Mouse (Mus musculus) midbrain, embryonic 11.5 days (tissue): Measurements from ENCODE around the gene Ecpas. TPM values are rescaled to one million over a fixed set of nuclear protein-coding genes. Genes with fewer than 3 reads are reported as not detected.

Experiments used
- ATAC-seq: fragments of 200-750 bp; cut with Nextera tagmentation; 2 replicates; pipeline ENCODE4 v1.8.0; 2017; ENCODE audit warnings: moderate TSS enrichment, moderate library complexity; ENCODE audit not compliant: low FRiP score
- DNase-seq: peaks from one replicate; pipeline ENCODE4 v3.0.0; 2015; ENCODE audit warnings: low spot score; ENCODE audit errors: missing footprints
- H3K27ac ChIP-seq: fragments of 300-500 bp; sonication (generic); 2 replicates; pipeline ENCODE4 v1.5.1; 2014; ENCODE audit warnings: low read depth, low read length
- H3K27me3 ChIP-seq: fragments of 300-500 bp; sonication (generic); 2 replicates; pipeline ENCODE4 v1.6.1; 2014; ENCODE audit warnings: mild to moderate bottlenecking, low read length, moderate library complexity, mixed read lengths; ENCODE audit not compliant: control insufficient read depth, insufficient read depth
- H3K36me3 ChIP-seq: fragments of 300-500 bp; sonication (generic); 2 replicates; pipeline ENCODE4 v1.6.1; 2014; ENCODE audit warnings: mild to moderate bottlenecking, low read length, moderate library complexity, mixed read lengths; ENCODE audit not compliant: control insufficient read depth, insufficient read depth
- H3K4me1 ChIP-seq: fragments of 300-500 bp; sonication (generic); 2 replicates; pipeline ENCODE4 v1.6.1; 2014; ENCODE audit warnings: low read length; ENCODE audit not compliant: control insufficient read depth, insufficient read depth
- H3K4me2 ChIP-seq: fragments of 300-500 bp; sonication (generic); 2 replicates; pipeline ENCODE4 v1.6.1; 2014; ENCODE audit warnings: mild to moderate bottlenecking, moderate library complexity
- H3K4me3 ChIP-seq: fragments of 300-500 bp; sonication (generic); 2 replicates; pipeline ENCODE4 v1.5.1; 2014; ENCODE audit warnings: low read depth, low read length
- H3K9ac ChIP-seq: fragments of 300-500 bp; sonication (generic); 2 replicates; pipeline ENCODE4 v1.6.1; 2014; ENCODE audit warnings: low read length
- H3K9me3 ChIP-seq: fragments of 300-500 bp; sonication (generic); 2 replicates; pipeline ENCODE4 v1.6.1; 2016; ENCODE audit warnings: low read length; ENCODE audit not compliant: control insufficient read depth
- WGBS: fragments of 180-500 bp; shearing (Covaris S2); extraction: QIAGEN DNeasy Blood & Tissue Kit; methylation state at CpG from one replicate; pipeline ENCODE4 v1.1.7; 2014; 5-methylcytosine and 5-hydroxymethylcytosine counted together
- polyA plus RNA-seq: library from polyadenylated mRNA; unstranded; fragments of >200 nt; fragmentation: Nextera tagmentation; extraction: Ambion mirVana; gene quantifications from 2 replicates; pipeline ENCODE4 v1.2.1, GENCODE M21; 2014

Gene Ecpas
- polyA plus RNA-seq, 1 experiment from 2014 or later = 38.7 TPM

GRCm38 (mm10) chr4:58913336-58914026, 932 bp upstream of the Ecpas start:
- 45% methylated on average over 3 of the region's 3 CpGs for WGBS
- Histone ChIP-seq H3K9ac (no peak overlapping the region), H3K27me3 (no peaks in the 10 kb centered on the region), H3K4me2 (peak overlapping the region; percentile 70; the same call in 1 of the 2 replicates), H3K27ac (no peak overlapping the region), H3K9me3 (no peaks in the 10 kb centered on the region), H3K4me1 (peaks cover 5% of the 10 kb centered on the region; the same call in 1 of the 2 replicates), H3K4me3 (no peak overlapping the region), H3K36me3 (no peaks in the 10 kb centered on the region)
- DNase-seq (no peak), ATAC-seq (no peak)

- DNase-seq (peak; percentile 97), ATAC-seq (peak; percentile 83)
- peak overlapping the region; percentile 87 for H3K27ac ChIP-seq
- H3K9me3 ChIP-seq = no peaks in the 10 kb centered on the region
- peaks cover 5% of the 10 kb centered on the region; the same call in 1 of the 2 replicates for H3K4me1 ChIP-seq
- H3K4me2 ChIP-seq = peak overlapping the region; percentile 70
- no peaks in the 10 kb centered on the region for H3K36me3 ChIP-seq
- H3K4me3 ChIP-seq = peak overlapping the region; percentile 88
- H3K27me3 ChIP-seq = no peaks in the 10 kb centered on the region
- WGBS = under 1% methylated on average over 98 of the region's 126 CpGs
- peak overlapping the region; percentile 95 for H3K9ac ChIP-seq
Observed at GRCm38 (mm10) chr4:58911831-58912628, 519 bp downstream of the Ecpas start.

GRCm38 (mm10) chr4:58911069-58911830, 1.3 kb downstream of the Ecpas start:
- 2% methylated on average over 53 of the region's 56 CpGs for WGBS
- Histone ChIP-seq H3K36me3 (no peaks in the 10 kb centered on the region), H3K27me3 (no peaks in the 10 kb centered on the region), H3K4me2 (peak overlapping the region; percentile 70), H3K9me3 (no peaks in the 10 kb centered on the region), H3K27ac (peak overlapping the region; percentile 87), H3K4me3 (peak overlapping the region; percentile 88), H3K4me1 (peaks cover 5% of the 10 kb centered on the region; the same call in 1 of the 2 replicates), H3K9ac (peak overlapping the region; percentile 95)
- DNase-seq (peak; percentile 97), ATAC-seq (peak; percentile 67)

- DNase-seq = peak; percentile 91
- Histone ChIP-seq H3K4me3 (peak overlapping the region; percentile 88), H3K36me3 (no peaks in the 10 kb centered on the region), H3K4me2 (peak overlapping the region; percentile 70), H3K27me3 (no peaks in the 10 kb centered on the region), H3K9ac (peak overlapping the region; percentile 95; the same call in 1 of the 2 replicates), H3K27ac (no peak overlapping the region), H3K9me3 (no peaks in the 10 kb centered on the region), H3K4me1 (peaks cover 5% of the 10 kb centered on the region; the same call in 1 of the 2 replicates)
- ATAC-seq = no peak
- 36% methylated on average over 16 of the region's 16 CpGs for WGBS
Observed at GRCm38 (mm10) chr4:58910175-58911068, 2.1 kb downstream of the Ecpas start.

- H3K4me1 ChIP-seq = peaks cover 5% of the 10 kb centered on the region; the same call in 1 of the 2 replicates
- WGBS = 92% methylated on average over 1 of the region's 1 CpGs
- no peak overlapping the region for H3K9ac ChIP-seq
- H3K27me3 ChIP-seq = no peaks in the 10 kb centered on the region
- DNase-seq (no peak), ATAC-seq (no peak)
- no peak overlapping the region for H3K4me3 ChIP-seq
- no peak overlapping the region for H3K4me2 ChIP-seq
- H3K36me3 ChIP-seq = no peaks in the 10 kb centered on the region
- H3K27ac ChIP-seq = no peak overlapping the region
- no peaks in the 10 kb centered on the region for H3K9me3 ChIP-seq
Observed at GRCm38 (mm10) chr4:58907453-58907852, 5.1 kb downstream of the Ecpas start.

- DNase-seq = no peak
- Histone ChIP-seq H3K4me2 (no peak overlapping the region), H3K27ac (no peak overlapping the region)
Observed at GRCm38 (mm10) chr4:58898318-58898717, 14.2 kb downstream of the Ecpas start.

GRCm38 (mm10) chr4:58897436-58897835, 15.1 kb downstream of the Ecpas start:
- no peak overlapping the region for H3K9ac ChIP-seq
- H3K4me3 ChIP-seq = no peak overlapping the region
- H3K4me1 ChIP-seq = no peaks in the 10 kb centered on the region
- H3K27me3 ChIP-seq = no peaks in the 10 kb centered on the region
- H3K9me3 ChIP-seq = no peaks in the 10 kb centered on the region
- ATAC-seq (no peak), DNase-seq (no peak)
- no peaks in the 10 kb centered on the region for H3K36me3 ChIP-seq
- H3K27ac ChIP-seq = no peak overlapping the region
- WGBS = 73% methylated on average over 4 of the region's 4 CpGs
- no peak overlapping the region for H3K4me2 ChIP-seq

More at GRCm38 (mm10) chr4:58898318-58898717, 14.2 kb downstream of the Ecpas start:
- ATAC-seq = no peak
- Histone ChIP-seq H3K4me1 (no peaks in the 10 kb centered on the region), H3K9ac (no peak overlapping the region), H3K4me3 (no peak overlapping the region), H3K9me3 (no peaks in the 10 kb centered on the region), H3K36me3 (no peaks in the 10 kb centered on the region), H3K27me3 (no peaks in the 10 kb centered on the region)

GRCm38 (mm10) chr4:58894399-58894798, 18.1 kb downstream of the Ecpas start:
- ATAC-seq (no peak), DNase-seq (no peak)
- H3K9me3 ChIP-seq = no peaks in the 10 kb centered on the region
- no peaks in the 10 kb centered on the region for H3K4me1 ChIP-seq
- H3K4me3 ChIP-seq = no peak overlapping the region
- H3K9ac ChIP-seq = no peak overlapping the region
- no peak overlapping the region for H3K4me2 ChIP-seq
- H3K27me3 ChIP-seq = no peaks in the 10 kb centered on the region
- H3K27ac ChIP-seq = no peak overlapping the region
- 91% methylated on average over 7 of the region's 7 CpGs for WGBS
- H3K36me3 ChIP-seq = no peaks in the 10 kb centered on the region
